Mouse (Mus musculus) embryonic facial prominence, embryonic 14.5 days (tissue): Measurements from ENCODE around the gene Fbxo31. TPM values are rescaled to one million over a fixed set of nuclear protein-coding genes. Genes with fewer than 3 reads are reported as not detected.
"Not testable (repeated sequence)": the region's sequence is repeated elsewhere in the genome, so short reads cannot be mapped to it uniquely, and the experiment has no call there.

Source experiments
- ATAC-seq: fragments of 200-750 bp; cut with Nextera tagmentation; 2 replicates; pipeline ENCODE4 v1.8.0; 2017; ENCODE audit warnings: low read depth, moderate number of reproducible peaks, moderate TSS enrichment
- DNase-seq: peaks from one replicate; pipeline ENCODE4 v3.0.0-alpha.2; 2015; ENCODE audit warnings: low spot score
- H3K27ac ChIP-seq: fragments of 300-500 bp; sonication (generic); replicated peaks from 2 replicates; pipeline ENCODE4 v1.5.1; 2014; ENCODE audit warnings: low read depth, mild to moderate bottlenecking, low read length, moderate library complexity
- H3K27me3 ChIP-seq: fragments of 300-500 bp; sonication (generic); replicated peaks from 2 replicates; pipeline ENCODE4 v1.6.1; 2014; ENCODE audit warnings: low read length; ENCODE audit not compliant: control insufficient read depth, insufficient read depth
- H3K36me3 ChIP-seq: fragments of 300-500 bp; sonication (generic); 2 replicates; pipeline ENCODE4 v1.6.1; 2014; ENCODE audit warnings: low read length, mixed read lengths; ENCODE audit not compliant: control insufficient read depth, insufficient read depth
- H3K4me1 ChIP-seq: fragments of 300-500 bp; sonication (generic); 2 replicates; pipeline ENCODE4 v1.6.1; 2014; ENCODE audit warnings: antibody characterized with exemption, low read length; ENCODE audit not compliant: control insufficient read depth, insufficient read depth
- H3K4me2 ChIP-seq: fragments of 300-500 bp; sonication (generic); 2 replicates; pipeline ENCODE4 v1.6.1; 2014; ENCODE audit warnings: low read depth, mild to moderate bottlenecking, low read length, moderate library complexity, mixed read lengths
- H3K4me3 ChIP-seq: fragments of 300-500 bp; sonication (generic); 2 replicates; pipeline ENCODE4 v1.5.1; 2014; ENCODE audit warnings: low read depth, mild to moderate bottlenecking, low read length
- H3K9ac ChIP-seq: fragments of 300-500 bp; sonication (generic); 2 replicates; pipeline ENCODE4 v1.6.1; 2014; ENCODE audit warnings: low read depth, mild to moderate bottlenecking, low read length, moderate library complexity, mixed read lengths
- H3K9me3 ChIP-seq: fragments of 300-500 bp; sonication (generic); 2 replicates; pipeline ENCODE4 v1.6.1; 2016; ENCODE audit warnings: low read length; ENCODE audit not compliant: control insufficient read depth
- WGBS: fragments of 180-500 bp; shearing (Covaris S2); extraction: QIAGEN DNeasy Blood & Tissue Kit; methylation state at CpG from one replicate; pipeline ENCODE4 v1.1.7; 2014; 5-methylcytosine and 5-hydroxymethylcytosine counted together
- polyA plus RNA-seq: library from polyadenylated mRNA; unstranded; fragments of >200 nt; fragmentation: Nextera tagmentation; extraction: Ambion mirVana; gene quantifications from 2 replicates; pipeline ENCODE4 v1.2.1, GENCODE M21; 2014

Fbxo31 gene
- polyA plus RNA-seq, 1 experiment from 2014 or later, result 15.3 TPM

GRCm38 (mm10) chr8:121607661-121608060 is 29.1 kb upstream of the Fbxo31 start:
- H3K9me3 ChIP-seq, result no peaks in the 10 kb centered on the region
- ATAC-seq, result no peak
- H3K27me3 ChIP-seq, result no peaks in the 10 kb centered on the region
- 89% methylated on average over 5 of the region's 5 CpGs for WGBS
- no peak overlapping the region for H3K4me3 ChIP-seq
- no peak for DNase-seq
- peaks cover 88% of the 10 kb centered on the region for H3K36me3 ChIP-seq
- H3K4me1 ChIP-seq, result no peaks in the 10 kb centered on the region
- H3K27ac ChIP-seq, result no peak overlapping the region
- no peak overlapping the region for H3K9ac ChIP-seq
- H3K4me2 ChIP-seq, result no peak overlapping the region

GRCm38 (mm10) chr8:121603801-121604200 is 25.2 kb upstream of the Fbxo31 start:
- over 99% methylated on average over 12 of the region's 12 CpGs for WGBS
- no peak overlapping the region for H3K27ac ChIP-seq

DNA sequence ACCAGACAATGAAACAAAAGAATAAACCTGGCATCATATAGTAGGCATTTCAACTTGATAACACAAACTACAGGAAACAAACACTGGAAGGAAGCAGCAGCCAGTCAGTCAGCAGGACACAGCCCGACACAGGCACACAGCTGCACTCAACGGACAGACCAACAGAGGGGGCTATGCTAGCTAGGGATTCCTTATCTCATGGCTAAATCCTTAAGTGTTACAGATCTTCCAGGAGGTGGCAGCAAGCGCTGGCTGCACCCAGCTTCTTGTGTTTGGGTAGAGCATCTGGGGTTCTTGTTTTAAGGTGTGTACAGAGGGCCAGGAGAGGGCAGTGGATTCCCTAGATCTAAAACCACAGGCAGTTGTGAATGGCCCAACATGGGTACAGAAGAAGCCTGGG is 24.3 kb upstream of the Fbxo31 start:
- Histone ChIP-seq H3K4me3 (no peak overlapping the region), H3K9me3 (no peaks in the 10 kb centered on the region), H3K27ac (no peak overlapping the region), H3K4me2 (no peak overlapping the region), H3K27me3 (no peaks in the 10 kb centered on the region), H3K9ac (no peak overlapping the region), H3K4me1 (no peaks in the 10 kb centered on the region), H3K36me3 (peaks cover 93% of the 10 kb centered on the region)
- ATAC-seq, result no peak
- WGBS, result 21% methylated on average over 3 of the region's 3 CpGs
- DNase-seq, result peak; percentile 80

More at GRCm38 (mm10) chr8:121603801-121604200, 25.2 kb upstream of the Fbxo31 start:
- H3K36me3 ChIP-seq, result peaks cover 96% of the 10 kb centered on the region
- DNase-seq (no peak), ATAC-seq (no peak)
- no peak overlapping the region for H3K4me2 ChIP-seq
- H3K27me3 ChIP-seq, result no peaks in the 10 kb centered on the region
- no peak overlapping the region for H3K4me3 ChIP-seq
- H3K9ac ChIP-seq, result no peak overlapping the region
- no peaks in the 10 kb centered on the region for H3K4me1 ChIP-seq
- no peaks in the 10 kb centered on the region for H3K9me3 ChIP-seq

DNA sequence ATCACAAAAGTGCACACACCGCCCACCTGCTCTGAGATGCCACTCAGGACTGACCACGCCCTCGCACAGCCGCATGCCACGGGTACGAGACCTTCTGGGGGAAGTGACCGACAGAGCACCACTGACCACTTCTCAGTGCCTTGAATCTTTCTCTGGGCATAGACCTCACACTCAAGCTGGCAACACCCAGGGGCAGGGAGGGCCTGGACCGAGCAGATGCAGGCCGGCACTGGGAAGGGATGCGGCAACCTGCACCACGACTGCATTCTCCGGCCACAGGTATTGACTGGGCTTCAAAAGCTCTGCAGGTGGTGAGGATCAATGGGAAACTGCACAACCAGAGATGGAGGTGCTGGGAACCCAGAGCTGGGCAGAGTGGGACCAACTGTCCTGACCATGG is 23.8 kb upstream of the Fbxo31 start:
- 97% methylated on average over 12 of the region's 12 CpGs for WGBS
- Histone ChIP-seq H3K27ac (no peak overlapping the region), H3K4me1 (no peaks in the 10 kb centered on the region), H3K36me3 (peaks cover 93% of the 10 kb centered on the region), H3K27me3 (no peaks in the 10 kb centered on the region), H3K4me3 (no peak overlapping the region), H3K9ac (no peak overlapping the region), H3K9me3 (no peaks in the 10 kb centered on the region), H3K4me2 (no peak overlapping the region)
- DNase-seq (no peak), ATAC-seq (no peak)

- H3K27ac ChIP-seq, result no peak overlapping the region
- H3K36me3 ChIP-seq, result peaks cover 84% of the 10 kb centered on the region
- H3K9ac ChIP-seq, result no peak overlapping the region
- no peak overlapping the region for H3K4me3 ChIP-seq
- no peaks in the 10 kb centered on the region for H3K4me1 ChIP-seq
- no peak for ATAC-seq
- no peaks in the 10 kb centered on the region for H3K27me3 ChIP-seq
- WGBS, result 87% methylated on average over 13 of the region's 14 CpGs
- no peak overlapping the region for H3K4me2 ChIP-seq
- no peaks in the 10 kb centered on the region for H3K9me3 ChIP-seq
- no peak for DNase-seq
Observed at GRCm38 (mm10) chr8:121599842-121600241, 21.2 kb upstream of the Fbxo31 start.

GRCm38 (mm10) chr8:121598892-121599291 is 20.3 kb upstream of the Fbxo31 start:
- H3K36me3 ChIP-seq, result peaks cover 84% of the 10 kb centered on the region
- WGBS, result 24% methylated on average over 7 of the region's 7 CpGs
- peak; percentile 88 for DNase-seq

GRCm38 (mm10) chr8:121598190-121598589 is 19.6 kb upstream of the Fbxo31 start:
- no peaks in the 10 kb centered on the region for H3K4me1 ChIP-seq
- DNase-seq (no peak), ATAC-seq (no peak)
- H3K4me3 ChIP-seq, result no peak overlapping the region
- 96% methylated on average over 7 of the region's 7 CpGs for WGBS
- peaks cover 85% of the 10 kb centered on the region for H3K36me3 ChIP-seq
- H3K27me3 ChIP-seq, result no peaks in the 10 kb centered on the region
- no peak overlapping the region for H3K4me2 ChIP-seq
- no peak overlapping the region for H3K9ac ChIP-seq
- H3K27ac ChIP-seq, result no peak overlapping the region
- no peaks in the 10 kb centered on the region for H3K9me3 ChIP-seq

More at GRCm38 (mm10) chr8:121598892-121599291, 20.3 kb upstream of the Fbxo31 start:
- Histone ChIP-seq H3K27ac (no peak overlapping the region), H3K27me3 (no peaks in the 10 kb centered on the region), H3K4me1 (no peaks in the 10 kb centered on the region), H3K4me2 (no peak overlapping the region), H3K9ac (no peak overlapping the region), H3K4me3 (no peak overlapping the region), H3K9me3 (no peaks in the 10 kb centered on the region)
- ATAC-seq, result peak; percentile 85

- H3K4me1 ChIP-seq, H3K27me3 ChIP-seq, H3K9ac ChIP-seq, H3K4me2 ChIP-seq, H3K4me3 ChIP-seq, H3K27ac ChIP-seq, H3K9me3 ChIP-seq, ATAC-seq, DNase-seq: not testable (repeated sequence)
- H3K36me3 ChIP-seq, result peaks cover 80% of the 10 kb centered on the region
- WGBS, result 72% methylated on average over 2 of the region's 2 CpGs
Observed at GRCm38 (mm10) chr8:121597492-121597891, 18.9 kb upstream of the Fbxo31 start.

DNA sequence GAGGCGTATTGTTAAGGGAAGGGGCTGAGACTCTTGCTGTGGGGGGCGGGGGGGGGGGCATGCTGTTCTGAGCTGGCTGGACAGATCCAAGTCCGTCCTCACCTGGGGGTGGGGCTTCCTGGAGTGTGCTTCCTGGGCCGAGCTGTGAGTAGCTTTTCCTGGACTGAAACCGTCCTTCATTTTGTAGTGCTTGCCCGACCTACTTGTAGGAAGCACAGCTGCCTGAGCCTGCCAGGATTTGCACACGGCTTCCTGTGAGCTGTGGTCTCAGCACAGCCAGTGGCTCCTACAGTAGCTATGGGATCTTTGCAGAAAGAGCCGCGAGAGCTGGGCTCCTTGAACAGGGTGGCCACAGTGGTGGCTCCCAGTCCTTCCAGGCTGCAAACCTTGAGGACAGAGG is 15.4 kb upstream of the Fbxo31 start:
- Histone ChIP-seq H3K9ac (no peak overlapping the region), H3K9me3 (no peaks in the 10 kb centered on the region), H3K27ac (no peak overlapping the region), H3K4me2 (no peak overlapping the region), H3K4me1 (peaks cover 12% of the 10 kb centered on the region), H3K4me3 (no peak overlapping the region), H3K36me3 (peaks cover 45% of the 10 kb centered on the region), H3K27me3 (no peaks in the 10 kb centered on the region)
- DNase-seq (no peak), ATAC-seq (no peak)
- WGBS, result 66% methylated on average over 9 of the region's 9 CpGs
